Mouse (Mus musculus) myocyte (in vitro differentiated cells): ENCODE data around the gene Gm973. TPM values are rescaled to one million over a fixed set of nuclear protein-coding genes. Genes with fewer than 3 reads are reported as not detected.

ENCODE experiments used
- H3K27me3 ChIP-seq: one replicate; pipeline ENCODE4 v1.6.1; 2011; ENCODE audit not compliant: control insufficient read depth, insufficient read depth, insufficient read length
- H3K36me3 ChIP-seq: one replicate; pipeline ENCODE4 v1.6.1; 2011; ENCODE audit not compliant: control insufficient read depth, insufficient read depth
- H3K4me2 ChIP-seq: one replicate; pipeline ENCODE4 v1.6.1; 2011; ENCODE audit warnings: low read depth, control low read depth
- H3K4me3 ChIP-seq: one replicate; pipeline ENCODE4 v1.5.1; 2011; ENCODE audit warnings: mild to moderate bottlenecking, control low read depth, moderate library complexity
- H3K79me2 ChIP-seq: one replicate; pipeline ENCODE4 v1.6.1; 2011; ENCODE audit not compliant: control insufficient read depth, insufficient read depth
- H3ac ChIP-seq: one replicate; pipeline ENCODE4 v1.6.1; 2011; ENCODE audit not compliant: control insufficient read depth, insufficient read length
- CEBPB ChIP-seq: IDR thresholded peaks from 2 replicates; pipeline ENCODE4 v1.6.1; 2011; ENCODE audit warnings: mild to moderate bottlenecking, moderate library complexity; ENCODE audit not compliant: poor library complexity, insufficient read depth, severe bottlenecking
- E2F4 ChIP-seq: IDR thresholded peaks from one replicate; pipeline ENCODE4 v1.6.1; 2011; ENCODE audit warnings: mild to moderate bottlenecking, control low read depth, moderate library complexity; ENCODE audit not compliant: insufficient read depth
- MAX ChIP-seq: IDR thresholded peaks from one replicate; pipeline ENCODE4 v1.6.1; 2011; ENCODE audit warnings: low read depth, mild to moderate bottlenecking, control low read depth
- MYOD1 ChIP-seq, 3 experiments: IDR thresholded peaks; one replicate each; pipeline ENCODE4 v1.6.1; 2011; ENCODE audit warnings: control low read depth in 2 of 3, low read depth in 2 of 3, mild to moderate bottlenecking in 2 of 3, moderate library complexity in 1 of 3; ENCODE audit not compliant: insufficient read length in 2 of 3, control insufficient read depth in 1 of 3
- MYOG ChIP-seq, 3 experiments: IDR thresholded peaks; one replicate each; pipeline ENCODE4 v1.6.1; 2011; ENCODE audit warnings: control low read depth in 2 of 3, low read depth in 2 of 3, mild to moderate bottlenecking in 2 of 3; ENCODE audit not compliant: insufficient read length in 2 of 3, control insufficient read depth in 1 of 3, insufficient read depth in 1 of 3
- POLR2A ChIP-seq: IDR thresholded peaks from one replicate; pipeline ENCODE4 v1.6.1; 2011; ENCODE audit warnings: low read depth, mild to moderate bottlenecking, control low read depth, moderate library complexity; ENCODE audit not compliant: insufficient read length
- POLR2AphosphoS2 ChIP-seq: IDR thresholded peaks from one replicate; pipeline ENCODE4 v1.6.1; 2011; ENCODE audit warnings: low read depth, control low read depth; ENCODE audit not compliant: insufficient read length
- REST ChIP-seq: IDR thresholded peaks from one replicate; pipeline ENCODE4 v1.6.1; 2011; ENCODE audit warnings: mild to moderate bottlenecking, control low read depth, moderate library complexity; ENCODE audit not compliant: insufficient read depth, insufficient read length
- SRF ChIP-seq: IDR thresholded peaks from one replicate; pipeline ENCODE4 v1.6.1; 2011; ENCODE audit warnings: low read depth; ENCODE audit not compliant: control insufficient read depth, insufficient read length
- TCF12 ChIP-seq: IDR thresholded peaks from one replicate; pipeline ENCODE4 v1.6.1; 2011; ENCODE audit warnings: mild to moderate bottlenecking, control low read depth; ENCODE audit not compliant: poor library complexity, insufficient read depth, severe bottlenecking
- TCF3 ChIP-seq: IDR thresholded peaks from one replicate; pipeline ENCODE4 v1.6.1; 2011; ENCODE audit warnings: low read depth, control low read depth; ENCODE audit not compliant: insufficient read length
- USF1 ChIP-seq: IDR thresholded peaks from one replicate; pipeline ENCODE4 v1.6.1; 2011; ENCODE audit warnings: low read depth, mild to moderate bottlenecking, control low read depth, moderate library complexity
- polyA plus RNA-seq: library from polyadenylated mRNA; unstranded; fragments of >200 nt; fragmentation: generic; extraction: Trizol; gene quantifications from one replicate; pipeline ENCODE4 v1.2.1, GENCODE M21; 2012; ENCODE audit warnings: missing spikeins

Gm973 gene
- polyA plus RNA-seq, 1 experiment = not detected

DNA sequence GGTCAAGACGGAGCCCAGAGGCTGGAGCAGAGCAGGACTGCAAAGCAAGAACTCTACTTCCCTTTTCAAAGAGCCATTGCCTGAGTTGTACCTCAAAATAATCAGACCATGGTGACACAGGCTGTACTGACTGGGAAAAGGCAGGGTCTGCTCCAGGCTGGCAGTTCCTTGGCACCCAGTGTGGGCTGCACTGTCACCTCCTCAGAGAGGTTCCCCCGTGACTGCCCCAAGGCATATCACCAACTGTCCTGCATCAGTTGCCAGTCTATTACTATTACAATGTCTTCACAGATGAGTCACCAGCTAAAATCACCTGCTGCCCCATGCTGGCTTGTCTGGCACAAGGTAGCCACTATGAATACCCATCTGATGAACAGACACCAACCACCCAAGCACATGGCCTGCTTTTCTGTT, 77.6 kb downstream of the Gm973 start:
- Histone ChIP-seq H3K79me2 (no peaks in the 10 kb centered on the region), H3K36me3 (no peaks in the 10 kb centered on the region), H3K27me3 (peaks cover 7% of the 10 kb centered on the region), H3K4me3 (no peak overlapping the region), H3K4me2 (no peak overlapping the region), H3ac (no peak overlapping the region)
- TF ChIP-seq MYOD1 (IDR thresholded peaks at IDR 0.05; ENCODE audit: control insufficient read depth in 1 of 3, insufficient read length in 2 of 3, low read depth in 2 of 3) (peak in 2 of 3 experiments; percentile 3 to 47), REST (no peak), POLR2AphosphoS2 (no peak)

DNA sequence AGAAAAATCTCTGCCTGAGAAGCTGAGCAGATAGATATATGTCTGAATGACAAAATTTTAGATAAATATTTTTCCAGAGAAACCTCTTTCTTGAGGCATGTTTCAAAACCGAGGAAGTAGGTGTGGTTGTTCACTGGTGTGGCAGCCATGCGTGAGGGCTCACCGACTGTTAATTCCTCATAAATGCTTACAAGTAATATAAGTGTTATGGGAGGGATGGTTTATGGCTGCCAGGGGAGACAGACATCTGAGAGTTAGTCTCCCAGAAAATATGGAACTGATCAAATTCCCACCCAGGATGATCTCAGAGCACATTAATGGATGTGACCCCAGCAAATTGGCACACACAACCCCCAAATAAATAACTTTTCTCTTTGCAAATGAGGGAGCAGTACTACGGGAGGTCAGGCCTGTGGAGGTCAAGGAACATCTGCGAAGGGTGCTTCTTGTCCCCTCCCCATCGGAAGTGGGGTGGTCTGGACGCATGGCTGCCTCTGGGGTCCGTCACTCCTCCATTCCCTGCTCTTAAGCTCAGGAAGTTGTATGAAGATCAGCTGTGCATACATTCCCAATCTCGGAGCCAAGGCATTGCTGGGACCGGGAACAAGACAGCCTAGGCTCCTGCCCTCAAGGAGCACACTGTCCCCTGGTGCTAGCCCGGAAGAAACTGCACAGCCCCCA, 78.7 kb downstream of the Gm973 start:
- no peak overlapping the region for H3K4me2 ChIP-seq

DNA sequence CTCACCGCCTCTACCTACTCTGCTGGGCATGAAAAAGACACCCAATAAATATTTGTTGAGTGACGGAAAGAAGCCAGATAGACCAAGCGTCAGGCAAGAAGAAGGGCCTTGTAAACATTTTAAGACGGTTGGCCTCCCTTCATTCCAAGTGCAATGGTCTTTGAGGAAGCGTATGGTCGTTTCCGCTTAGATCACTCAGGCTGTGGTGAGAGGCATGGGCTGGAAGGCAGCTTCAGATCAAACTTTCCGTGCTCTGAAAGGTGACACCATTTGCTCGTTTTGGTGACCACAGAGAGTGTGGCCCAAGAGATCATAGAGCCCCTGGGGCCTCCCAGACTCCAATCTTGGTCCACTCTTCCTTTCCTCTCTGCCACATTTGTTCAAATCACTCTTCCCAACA, 79.5 kb downstream of the Gm973 start:
- Histone ChIP-seq H3K36me3 (no peaks in the 10 kb centered on the region), H3K4me2 (no peak overlapping the region), H3ac (no peak overlapping the region), H3K4me3 (no peak overlapping the region), H3K79me2 (no peaks in the 10 kb centered on the region), H3K27me3 (peaks cover 12% of the 10 kb centered on the region)
- TF ChIP-seq POLR2AphosphoS2 = no peak
- no peak for TF ChIP-seq CEBPB
- no peak for TF ChIP-seq REST
- no peak for TF ChIP-seq POLR2A
- no peak for TF ChIP-seq TCF12
- TF ChIP-seq MYOG (IDR thresholded peaks at IDR 0.05; ENCODE audit: control insufficient read depth in 1 of 3, insufficient read depth in 1 of 3, insufficient read length in 2 of 3, low read depth in 2 of 3) = no peak
- TF ChIP-seq MYOD1 (IDR thresholded peaks at IDR 0.05; ENCODE audit: control insufficient read depth in 1 of 3, insufficient read length in 2 of 3, low read depth in 2 of 3) = no peak
- no peak for TF ChIP-seq TCF3

More for the DNA sequence above, 78.7 kb downstream of the Gm973 start:
- Histone ChIP-seq H3K27me3 (peaks cover 12% of the 10 kb centered on the region), H3K4me3 (no peak overlapping the region), H3ac (no peak overlapping the region), H3K36me3 (no peaks in the 10 kb centered on the region), H3K79me2 (no peaks in the 10 kb centered on the region)
- no peak for TF ChIP-seq CEBPB

DNA sequence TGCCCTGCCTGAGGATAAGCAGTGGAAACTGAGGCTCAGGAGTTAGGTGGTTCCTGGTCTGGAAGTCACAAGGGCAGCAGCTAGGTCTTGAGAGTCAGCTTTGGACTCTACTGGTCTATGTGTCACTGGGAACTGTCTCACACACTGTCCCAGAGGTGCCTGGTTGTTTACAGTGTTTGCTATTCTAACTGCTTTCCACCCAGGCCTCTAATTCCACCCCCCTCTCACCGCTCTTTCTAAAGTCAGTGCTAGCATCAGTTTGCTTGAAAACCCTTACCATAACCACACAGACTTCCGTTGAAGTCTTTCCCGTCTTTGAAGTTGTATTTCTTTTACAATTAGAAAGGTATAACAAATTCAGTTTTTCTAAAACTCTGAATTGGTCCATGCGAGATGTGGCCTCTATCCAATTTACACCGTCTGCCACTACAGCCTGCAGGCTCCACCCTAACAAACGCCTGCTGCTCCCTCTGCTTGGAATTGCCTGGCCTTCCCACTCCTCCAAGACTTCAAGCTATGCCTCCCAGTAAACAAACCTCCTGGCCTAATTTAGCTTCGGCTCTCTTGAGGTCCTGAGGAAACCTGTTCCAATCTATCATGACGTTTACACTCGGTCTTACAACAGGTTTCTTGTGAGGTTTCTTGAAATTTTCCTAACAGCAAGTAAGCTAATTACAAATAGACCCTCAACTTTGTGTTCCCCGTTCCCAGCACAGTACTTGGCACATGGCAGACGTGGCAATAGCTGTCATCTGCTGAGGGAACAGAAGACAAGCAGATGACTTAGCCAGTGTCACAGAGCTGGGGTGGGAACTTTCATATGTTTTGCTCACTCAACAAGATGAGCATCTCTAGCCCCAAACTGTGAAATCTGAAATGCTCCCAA, 86.7 kb downstream of the Gm973 start:
- H3K79me2 ChIP-seq = no peaks in the 10 kb centered on the region
- TF ChIP-seq POLR2AphosphoS2 (no peak), E2F4 (no peak), POLR2A (no peak), SRF (no peak), MYOG (IDR thresholded peaks at IDR 0.05; ENCODE audit: control insufficient read depth in 1 of 3, insufficient read depth in 1 of 3, insufficient read length in 2 of 3, low read depth in 2 of 3) (no peak), USF1 (no peak), TCF12 (no peak), TCF3 (no peak), REST (no peak), CEBPB (no peak)
- peaks cover 8% of the 10 kb centered on the region for H3K27me3 ChIP-seq
- no peak overlapping the region for H3K4me3 ChIP-seq
- no peaks in the 10 kb centered on the region for H3K36me3 ChIP-seq
- H3K4me2 ChIP-seq = no peak overlapping the region
- no peak overlapping the region for H3ac ChIP-seq

DNA sequence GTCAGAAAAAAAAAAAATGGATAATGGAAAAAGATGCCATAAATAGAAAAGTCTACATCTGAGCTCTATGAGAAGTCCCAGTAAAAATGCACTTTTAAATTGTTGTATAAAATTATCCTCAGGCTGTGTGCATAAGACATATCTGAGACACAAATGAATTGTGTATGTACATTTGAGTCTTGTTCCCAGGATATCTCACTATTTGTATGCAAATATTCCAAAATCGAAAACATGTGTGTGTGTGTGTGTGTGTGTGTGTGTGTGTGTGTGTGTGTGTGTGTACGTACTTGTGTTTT, 87.3 kb downstream of the Gm973 start:
- Histone ChIP-seq H3K36me3 (no peaks in the 10 kb centered on the region), H3K79me2 (no peaks in the 10 kb centered on the region), H3K4me3 (no peak overlapping the region), H3K27me3 (peaks cover 5% of the 10 kb centered on the region), H3K4me2 (no peak overlapping the region), H3ac (no peak overlapping the region)
- TF ChIP-seq MYOG (IDR thresholded peaks at IDR 0.05; ENCODE audit: control insufficient read depth in 1 of 3, insufficient read depth in 1 of 3, insufficient read length in 2 of 3, low read depth in 2 of 3) = no peak
- no peak for TF ChIP-seq TCF12
- no peak for TF ChIP-seq POLR2A
- no peak for TF ChIP-seq REST
- TF ChIP-seq MAX = no peak
- no peak for TF ChIP-seq CEBPB
- TF ChIP-seq POLR2AphosphoS2 = no peak
- no peak for TF ChIP-seq MYOD1 (IDR thresholded peaks at IDR 0.05; ENCODE audit: control insufficient read depth in 1 of 3, insufficient read length in 2 of 3, low read depth in 2 of 3)
- TF ChIP-seq E2F4 = no peak
- no peak for TF ChIP-seq USF1
